Mouse (Mus musculus) urinary bladder, postnatal 25 days (tissue): ENCODE measurements around the gene Allc.
A peak's percentile ranks its signal among the peaks of the same experiment; 100 is the strongest.

Experiments used
- DNase-seq: peaks from one replicate; pipeline ENCODE4 v3.0.0; 2022; ENCODE audit warnings: low spot score

Allc gene

DNA sequence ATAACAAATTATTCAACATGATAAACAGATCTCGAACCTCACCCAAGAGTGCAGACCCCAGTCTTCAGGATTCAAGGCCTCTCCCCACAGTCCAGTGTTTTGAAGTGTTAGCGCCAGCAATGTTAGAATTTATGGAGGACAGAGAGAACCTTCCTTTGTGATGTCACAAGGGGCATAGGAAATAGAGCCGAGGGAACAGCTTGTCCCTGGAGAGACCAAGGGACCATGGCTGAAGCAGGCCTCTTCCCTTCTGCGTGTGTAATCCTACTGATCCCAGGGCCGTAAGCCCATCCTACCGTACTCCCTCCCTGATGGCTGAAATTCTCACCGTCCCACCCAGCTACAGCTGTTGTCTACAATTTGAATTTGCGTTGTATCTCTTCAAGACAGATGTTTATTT, at the start of gene Allc:
TSS of gene Allc (minus strand) at position 101 of the 400 bp plus-strand sequence.
- no peak for DNase-seq

DNA sequence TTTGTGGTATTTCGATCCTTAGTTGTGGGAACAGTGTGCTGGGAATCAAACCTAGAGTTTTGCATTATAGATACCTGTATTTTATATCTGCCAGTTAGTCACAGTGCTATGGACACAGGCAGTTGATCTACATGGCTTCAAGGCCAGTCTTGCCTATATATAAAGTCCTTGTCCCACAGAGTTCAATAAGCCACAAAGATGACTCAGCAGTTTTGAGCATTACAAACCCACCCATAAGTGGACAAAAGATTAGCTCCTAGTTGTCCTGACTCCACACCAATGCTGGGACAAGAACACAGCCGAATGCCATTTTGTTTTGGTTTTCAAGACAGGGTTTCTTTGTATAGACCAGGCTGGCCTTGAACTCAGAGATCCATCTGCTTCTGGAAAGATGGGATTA, 46.1 kb upstream of the Allc start:
- DNase-seq, result no peak

- no peak for DNase-seq
Observed at GRCm38 (mm10) chr12:28627092-28627491, 44.8 kb upstream of the Allc start.

DNA sequence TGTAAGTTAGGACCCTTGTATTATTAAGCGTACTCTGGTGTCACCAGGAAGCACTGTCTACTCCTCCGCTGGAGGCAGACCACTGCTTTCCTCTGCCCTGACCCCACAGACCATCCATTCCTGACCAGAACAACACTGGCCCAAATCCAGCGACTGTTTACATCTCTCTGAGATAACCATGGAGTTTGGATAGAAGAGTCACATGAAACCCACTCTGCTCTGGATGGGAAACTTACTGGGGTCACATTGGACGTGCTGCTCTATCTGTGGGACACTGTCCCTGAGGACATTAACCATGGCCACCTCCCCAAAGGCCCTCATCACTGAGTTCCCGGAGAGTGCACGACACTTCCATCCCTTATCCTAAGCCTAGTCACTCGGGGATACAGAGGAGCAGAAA, 43.1 kb upstream of the Allc start:
- no peak for DNase-seq

- DNase-seq, result no peak
Observed at GRCm38 (mm10) chr12:28624251-28624650, 41.9 kb upstream of the Allc start.

GRCm38 (mm10) chr12:28623195-28623594, 40.9 kb upstream of the Allc start, which contains the start of gene Colec11:
Gene Colec11 (minus strand): TSS chr12:28623377.
- no peak for DNase-seq

DNA sequence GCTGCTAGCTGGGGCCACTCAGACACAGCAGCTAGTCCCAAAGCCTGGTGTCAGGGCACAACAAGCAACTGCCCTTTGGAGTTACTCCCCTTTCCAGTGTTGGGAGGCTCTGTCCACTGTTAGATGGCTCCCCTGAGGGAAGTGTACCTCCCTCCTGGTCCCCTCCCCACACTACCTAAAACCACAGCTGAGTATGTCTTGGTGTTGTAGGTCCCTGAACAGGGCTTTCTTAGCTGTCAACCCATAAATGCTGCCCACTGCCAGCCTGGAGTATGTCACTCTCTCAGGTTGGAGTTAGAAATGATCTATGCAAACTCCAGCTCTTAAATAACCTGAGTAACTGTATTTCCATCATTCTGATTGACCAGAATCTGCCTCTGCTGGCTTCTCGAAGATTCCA, 40.3 kb upstream of the Allc start:
- DNase-seq, result no peak

DNA sequence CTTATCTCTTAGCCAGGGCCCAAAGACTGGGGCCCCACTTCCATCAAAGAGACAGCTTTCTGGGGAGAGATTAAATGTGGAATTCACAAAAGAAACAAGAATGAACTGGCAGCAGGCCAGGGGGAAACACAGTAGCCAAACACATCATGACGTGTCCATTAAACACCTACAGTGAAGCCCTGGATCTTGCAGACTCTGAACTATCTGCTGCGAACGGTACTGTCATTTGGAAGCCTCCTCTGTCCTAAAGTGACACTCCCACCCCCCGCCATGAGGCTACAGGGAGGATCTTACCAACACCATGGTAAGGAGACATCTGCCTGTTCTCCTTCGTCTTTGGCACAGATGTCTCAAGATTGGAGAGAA, 39.8 kb upstream of the Allc start:
- no peak for DNase-seq

DNA sequence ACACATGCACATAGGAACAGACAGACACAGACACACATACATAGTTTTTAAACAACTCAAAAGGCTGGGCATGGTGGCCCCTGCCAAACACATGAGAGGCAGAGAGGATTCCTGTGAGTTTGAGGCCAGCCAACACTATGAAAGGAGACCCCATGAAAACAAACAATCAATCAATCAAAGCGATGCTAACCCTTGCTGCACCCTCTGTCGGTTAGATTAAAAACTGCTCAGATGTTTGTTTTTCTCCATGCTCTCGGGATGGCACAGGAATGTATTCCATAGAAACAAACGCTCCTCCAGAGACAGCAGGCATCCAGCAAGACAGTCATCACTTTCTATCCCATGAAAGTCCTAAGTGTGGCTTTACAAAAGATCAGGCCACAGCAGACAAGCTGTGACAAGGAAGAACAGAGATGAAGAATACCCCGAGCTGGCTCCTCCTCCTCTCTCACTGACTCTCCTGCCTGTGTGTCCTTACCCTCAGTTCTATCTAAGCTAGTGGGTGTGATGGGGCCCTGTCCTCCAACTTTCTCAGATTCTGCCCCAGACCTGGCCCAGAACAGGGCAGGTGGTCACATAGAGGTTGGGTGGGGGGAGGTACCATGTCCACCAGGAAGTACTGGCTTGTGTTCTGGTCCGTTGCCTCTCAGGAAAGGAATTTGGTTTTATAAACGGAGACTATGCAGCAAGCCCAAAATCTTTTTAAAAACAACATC, 39.3 kb upstream of the Allc start:
- DNase-seq, result no peak

GRCm38 (mm10) chr12:28617297-28617696, 35.0 kb upstream of the Allc start:
- DNase-seq, result no peak

DNA sequence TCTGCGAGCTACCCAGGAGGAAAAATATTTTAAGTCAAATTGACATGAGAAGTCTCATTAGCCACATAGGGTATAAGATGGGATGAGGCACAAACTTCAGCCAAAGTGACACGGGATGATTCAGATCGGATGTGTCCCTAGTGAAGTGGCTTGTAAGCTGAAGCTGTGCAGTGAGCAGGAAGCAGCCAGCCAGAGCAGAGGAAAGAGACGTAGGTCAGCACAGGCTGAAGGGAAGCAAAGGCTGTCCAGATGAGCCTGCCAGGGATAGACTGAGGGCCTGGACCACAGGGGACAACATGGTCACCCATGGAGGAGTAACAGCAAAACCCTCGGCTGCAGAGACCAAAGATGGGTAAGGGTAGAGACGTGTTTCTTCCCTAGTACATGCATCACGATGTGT, 32.1 kb upstream of the Allc start:
- no peak for DNase-seq

GRCm38 (mm10) chr12:28612391-28612790, 30.1 kb upstream of the Allc start:
- DNase-seq, result no peak

GRCm38 (mm10) chr12:28607546-28608305, 25.4 kb upstream of the Allc start:
- no peak for DNase-seq

- DNase-seq, result no peak
Observed at GRCm38 (mm10) chr12:28603494-28603893, 21.2 kb upstream of the Allc start.

- no peak for DNase-seq
Observed at GRCm38 (mm10) chr12:28602259-28602658, 19.9 kb upstream of the Allc start.

GRCm38 (mm10) chr12:28598526-28598991, 16.2 kb upstream of the Allc start:
- DNase-seq, result no peak

GRCm38 (mm10) chr12:28598110-28598509, 15.8 kb upstream of the Allc start:
- DNase-seq, result no peak

GRCm38 (mm10) chr12:28597699-28598098, 15.4 kb upstream of the Allc start:
- DNase-seq, result no peak

DNA sequence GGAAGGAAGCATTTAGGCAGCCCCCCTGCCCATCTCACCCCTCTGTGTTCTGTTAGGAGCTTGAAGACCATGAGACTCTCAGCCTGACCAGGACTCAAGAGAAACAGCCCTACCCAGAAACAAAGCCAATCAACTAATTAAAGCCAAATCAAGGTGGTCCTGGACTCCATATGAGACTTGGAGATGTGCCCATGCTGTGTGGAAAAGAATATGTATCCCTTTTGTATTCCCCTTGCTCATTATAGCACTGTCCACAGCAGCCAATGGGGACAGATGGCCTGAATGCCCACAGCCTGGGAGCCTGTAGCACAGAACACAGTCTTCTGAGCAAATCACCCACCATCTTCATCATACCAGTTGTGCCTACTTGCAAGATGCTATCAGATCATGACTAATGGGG, 14.5 kb upstream of the Allc start:
- DNase-seq, result no peak

DNA sequence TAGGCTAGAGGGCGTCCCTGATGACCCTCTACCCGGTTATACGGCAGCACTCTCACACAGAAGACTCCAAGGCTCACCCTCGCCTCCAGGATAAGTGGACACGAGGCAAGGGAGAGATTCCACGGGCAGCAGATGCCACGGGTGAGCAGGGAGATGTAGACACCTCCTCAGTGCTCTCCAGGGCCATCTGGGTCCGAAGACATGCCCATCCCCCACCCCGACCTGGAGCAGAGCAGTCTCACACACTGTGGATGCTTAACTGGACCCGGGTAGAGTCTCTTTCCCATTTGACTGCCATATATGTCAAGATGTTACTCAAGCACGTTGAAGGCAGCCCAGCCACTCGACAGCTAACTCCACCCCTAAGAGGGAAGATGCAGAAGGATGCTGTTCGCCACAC, 8.1 kb upstream of the Allc start:
- DNase-seq, result no peak

DNA sequence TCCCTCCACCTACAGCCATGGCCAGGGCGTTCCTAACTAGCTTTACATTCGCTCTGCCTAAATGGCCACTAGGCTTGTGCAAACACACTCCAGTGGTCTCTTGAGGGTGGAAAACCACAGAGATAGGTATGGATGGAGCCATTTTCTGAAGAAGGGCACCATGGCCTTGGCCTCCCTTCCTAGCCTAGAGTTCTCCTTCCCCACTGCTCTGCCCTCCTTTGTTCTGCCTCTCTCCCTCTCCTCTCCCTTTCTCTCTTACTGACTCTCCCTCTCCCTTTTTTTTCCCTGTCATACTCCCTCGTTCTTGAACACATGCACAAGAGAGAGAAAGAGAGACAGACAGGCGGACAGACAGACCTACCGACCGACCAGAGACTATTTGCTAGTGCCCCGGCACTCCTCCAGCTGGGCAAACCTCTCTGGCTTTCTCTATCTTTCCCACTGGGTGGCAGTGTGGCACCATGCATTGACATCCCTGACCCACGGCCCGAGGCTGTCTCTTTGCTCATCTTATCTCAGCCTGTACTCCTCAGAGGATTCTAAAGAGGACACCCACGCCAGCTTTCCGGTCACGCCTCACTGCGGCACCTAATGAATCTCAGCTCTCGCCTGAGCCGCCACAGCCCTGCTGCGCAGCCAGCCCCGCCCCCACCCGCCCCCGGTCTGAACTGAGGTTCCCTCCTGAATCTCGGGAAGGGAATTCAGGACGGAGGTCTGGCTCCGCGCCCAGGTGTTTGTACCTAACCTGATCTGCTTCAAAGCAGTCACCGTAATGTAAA, 7.0 kb upstream of the Allc start:
- peak; percentile 74 for DNase-seq

- DNase-seq, result no peak
Observed at GRCm38 (mm10) chr12:28587949-28588348, 5.6 kb upstream of the Allc start.

GRCm38 (mm10) chr12:28584036-28584435, 1.7 kb upstream of the Allc start:
- DNase-seq, result no peak
